Mouse (Mus musculus) mouse embryonic stem cell (cell line): ENCODE results near the gene Fgfr2.

Experiments used
- in situ Hi-C, 2 experiments: fragments of 300-500 bp; cut with MboI; formaldehyde crosslinking; loops; 1 replicate in 1 of 2; 3 replicates in 1 of 2; pipeline ENCODE4 v1.14.3; 2019 to 2020; ENCODE audit warnings: low sequenced_read_pairs in 2 of 2, low pct_unique_long_range_greater_than_20kb in 1 of 2, mixed read lengths in 1 of 2; ENCODE audit not compliant: unreplicated experiment in 1 of 2

Fgfr2 gene

DNA sequence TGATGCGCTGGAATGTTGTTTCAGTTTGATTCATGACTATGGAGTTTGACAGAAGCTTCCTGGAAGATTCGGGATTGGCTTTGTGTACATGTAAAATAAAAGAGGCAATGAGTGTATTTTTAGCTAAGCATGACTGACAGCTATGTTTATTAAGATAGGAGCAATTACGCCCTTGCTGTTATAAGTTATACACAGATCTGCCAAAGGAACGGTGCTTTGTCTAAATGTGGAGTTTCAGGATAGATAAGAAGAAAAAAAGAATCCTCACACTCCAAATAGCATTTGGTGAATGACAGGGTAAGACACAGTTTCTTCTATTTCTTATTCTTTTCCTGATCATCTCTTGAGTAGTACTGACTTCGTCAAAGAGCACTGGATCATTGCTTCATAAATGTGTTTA is 951.4 kb downstream of the Fgfr2 start:
- in situ Hi-C loops = no loop called here

DNA sequence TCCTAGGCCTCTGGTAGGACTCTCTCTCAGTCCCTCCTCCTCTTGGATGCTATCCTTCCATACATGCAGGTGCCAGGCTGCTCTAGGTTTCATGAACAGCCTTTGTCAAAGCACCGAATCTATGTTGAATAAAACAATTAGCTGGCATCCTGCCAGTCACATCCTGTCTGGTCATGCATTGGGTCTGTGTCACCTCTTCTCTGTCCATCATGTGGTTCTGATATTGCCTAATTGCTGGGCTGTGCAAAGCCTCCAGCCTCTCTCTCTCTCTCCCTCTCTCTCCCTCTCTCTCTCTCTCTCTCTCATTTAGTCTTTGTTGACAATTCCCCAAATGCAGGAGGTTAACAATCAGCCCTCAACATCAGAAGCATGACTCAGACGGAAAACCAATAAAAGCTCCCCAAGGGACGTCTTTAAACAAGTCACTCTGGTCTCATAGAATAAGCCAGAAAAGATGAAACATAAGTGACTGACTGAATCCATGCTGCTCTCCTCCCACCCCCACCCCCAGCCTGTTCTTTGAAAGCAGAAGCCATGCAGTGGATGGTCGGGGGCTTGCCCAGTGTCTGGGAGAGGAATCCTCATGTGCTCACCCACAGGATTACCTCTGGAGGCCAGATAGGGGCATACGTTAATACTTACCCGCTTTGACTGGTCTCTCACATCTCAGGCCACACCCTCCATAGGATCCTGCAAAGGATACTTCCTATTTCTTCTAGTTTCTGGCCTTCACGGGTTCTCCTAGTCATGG is 953.6 kb downstream of the Fgfr2 start:
- in situ Hi-C loops = no loop called here

DNA sequence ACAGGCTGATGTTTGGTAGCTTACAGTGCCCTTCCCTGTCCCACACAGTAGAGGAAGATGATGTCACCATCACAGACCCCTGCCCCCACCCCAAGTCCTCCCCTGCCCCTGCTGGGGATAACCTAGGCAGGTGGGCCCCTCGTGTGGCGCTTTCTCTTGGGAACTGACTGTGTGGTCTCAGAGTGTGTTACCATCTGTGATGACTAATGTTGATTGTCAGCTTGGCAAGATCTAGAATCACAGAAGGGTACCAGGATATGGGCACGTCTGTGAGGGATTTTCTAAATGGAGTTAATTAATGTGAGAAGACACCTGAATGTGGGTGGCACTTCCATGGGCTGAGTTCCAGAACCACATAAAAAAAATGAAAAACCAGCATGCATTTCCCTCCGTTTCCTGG is 955.9 kb downstream of the Fgfr2 start:
- in situ Hi-C loops = no loop called here

DNA sequence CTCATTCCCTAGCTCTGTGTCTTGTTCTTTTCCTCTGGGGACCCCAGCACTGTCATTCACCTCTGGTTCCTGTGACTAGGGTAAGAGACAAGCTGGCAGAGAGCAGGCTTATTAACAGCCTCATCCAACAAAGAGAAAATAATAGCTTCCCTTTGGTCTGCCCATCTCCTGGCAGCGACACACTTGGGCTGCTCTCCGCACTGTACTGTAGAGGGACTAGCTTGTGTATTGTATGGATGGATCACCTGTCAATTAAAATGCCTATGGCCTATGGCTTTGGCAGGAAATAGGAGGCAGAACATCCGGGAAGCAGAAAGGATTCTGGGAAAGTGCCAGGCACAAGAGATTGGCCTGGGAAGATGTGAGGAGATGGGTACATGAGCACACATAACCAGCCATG is 960.9 kb downstream of the Fgfr2 start:
- in situ Hi-C loops = no loop called here

GRCm38 (mm10) chr7:132158321-132159025 is 964.7 kb downstream of the Fgfr2 start:
- in situ Hi-C loops = no loop called here

DNA sequence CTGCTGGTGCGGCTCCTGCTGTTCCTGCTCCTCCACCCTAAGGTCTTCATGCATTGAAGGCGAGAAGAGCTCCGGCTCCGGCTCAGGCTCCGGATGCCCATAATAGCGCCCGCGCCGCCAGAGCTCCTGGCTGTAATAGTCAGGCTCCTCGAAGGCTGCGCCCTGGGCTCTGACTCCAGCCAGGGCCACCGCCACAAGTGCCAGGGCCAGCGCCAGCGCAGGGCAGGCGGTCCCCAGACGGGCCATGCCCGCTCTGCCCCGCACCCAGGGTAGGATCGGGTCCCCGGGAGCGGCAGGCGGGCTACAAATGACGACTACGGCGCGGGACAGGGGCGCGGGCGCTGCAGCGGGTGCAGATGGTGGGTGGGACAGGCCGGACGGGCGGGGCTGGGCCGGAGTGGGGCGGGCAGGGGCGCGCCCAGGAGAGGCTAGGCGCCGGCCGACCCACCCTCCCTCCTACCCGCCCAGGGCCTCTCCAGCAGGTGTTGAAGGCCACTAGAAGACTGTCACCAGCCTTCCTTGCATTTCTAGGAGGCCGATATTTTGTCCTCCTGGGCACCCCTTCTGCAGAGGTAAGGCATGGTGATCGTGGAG is 968.7 kb downstream of the Fgfr2 start, which contains the start of gene Cpxm2:
TSS of gene Cpxm2 (minus strand) at position 372 of the 594 bp plus-strand sequence.
- in situ Hi-C loops = no loop called here

DNA sequence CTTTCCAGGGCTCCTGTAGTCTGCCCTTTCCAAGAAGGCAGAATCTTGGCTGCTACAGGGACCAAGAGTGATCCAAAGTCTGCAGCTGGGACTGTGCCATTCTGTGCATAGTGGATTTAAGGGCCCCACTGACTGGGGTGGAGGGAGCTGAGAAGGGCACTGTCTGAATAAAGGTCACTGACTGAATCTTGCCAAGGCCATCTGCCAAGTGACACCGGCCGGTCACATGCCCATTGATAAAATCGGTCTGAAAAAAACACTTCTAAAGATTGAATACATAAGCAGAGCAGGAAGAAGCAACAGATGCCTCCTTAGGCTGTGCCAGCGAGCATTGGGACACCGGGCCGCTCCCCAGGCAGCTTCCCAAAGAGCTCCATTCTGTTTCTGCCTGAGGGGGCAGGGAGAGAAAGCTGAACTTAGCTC is 969.4 kb downstream of the Fgfr2 start:
- in situ Hi-C loops = no loop called here

DNA sequence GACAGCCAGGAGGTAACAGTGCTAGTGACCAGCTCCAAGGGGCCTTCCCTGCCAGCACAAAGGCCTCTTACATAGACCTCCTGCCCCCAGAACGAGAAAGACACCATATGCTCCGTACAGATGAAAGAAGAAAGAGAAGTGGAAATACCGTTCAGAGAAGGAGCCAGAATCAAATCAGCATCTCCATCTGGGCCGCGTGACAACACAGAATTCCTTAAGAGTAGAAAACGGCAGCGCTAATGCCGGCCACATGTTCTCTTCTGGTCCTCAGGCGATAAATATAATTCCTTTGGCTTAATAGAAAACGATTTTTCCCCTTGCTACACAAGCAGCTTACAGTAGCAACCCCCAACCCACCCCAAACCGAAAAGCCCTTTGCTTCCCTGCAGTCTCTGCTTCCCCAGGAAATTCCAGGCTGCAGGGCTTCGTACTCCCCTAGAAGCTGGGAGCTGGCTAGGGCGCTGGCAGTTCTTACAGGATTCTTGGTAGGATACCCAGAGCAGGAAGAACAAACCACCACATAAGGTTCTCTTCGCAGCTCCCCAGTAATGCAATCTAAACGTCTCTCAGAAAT is 977.8 kb downstream of the Fgfr2 start:
- in situ Hi-C loops = no loop called here

DNA sequence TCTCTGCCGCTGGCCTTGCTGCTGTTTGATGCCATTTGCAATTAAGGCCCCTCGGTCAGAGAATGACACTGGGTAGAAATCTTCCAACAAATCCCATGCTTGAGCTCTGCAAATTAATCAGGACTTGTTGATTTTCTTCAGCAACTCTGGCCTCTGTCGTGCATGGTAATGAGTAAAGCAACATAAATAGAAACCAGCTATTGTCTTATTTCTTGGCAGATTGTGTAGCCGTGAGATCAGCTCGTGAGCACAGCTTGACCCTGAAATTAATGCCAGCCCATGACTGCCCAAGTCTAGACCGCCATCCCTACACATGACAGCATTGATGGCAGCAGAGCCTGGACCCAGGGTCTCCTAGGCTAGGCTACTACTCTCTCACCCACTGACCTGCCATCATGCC is 994.5 kb downstream of the Fgfr2 start:
- in situ Hi-C loops = no loop called here

DNA sequence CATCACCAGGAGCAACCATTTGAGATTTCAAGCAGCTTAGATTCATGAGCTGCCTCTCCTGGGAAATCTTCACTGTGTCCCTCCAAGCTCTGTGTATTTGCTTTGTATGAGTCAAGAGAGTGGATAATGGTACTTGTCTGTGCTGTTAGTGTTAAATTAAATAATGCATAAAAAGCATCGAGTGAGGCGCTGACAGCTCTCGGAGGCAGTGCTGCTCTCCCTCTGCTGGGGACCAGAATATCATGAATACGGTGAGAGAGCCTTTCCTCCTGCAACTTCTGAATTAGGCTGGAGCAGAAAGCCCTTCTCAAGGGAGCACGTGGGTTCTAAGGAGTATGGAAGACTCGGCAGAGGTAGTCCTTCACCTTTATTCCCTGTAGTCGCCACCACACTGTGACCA is 998.2 kb downstream of the Fgfr2 start:
- in situ Hi-C loops = no loop called here

GRCm38 (mm10) chr7:132123211-132123610 is 999.9 kb downstream of the Fgfr2 start:
- in situ Hi-C loops = no loop called here

GRCm38 (mm10) chr7:132119817-132120216 is 1003.3 kb downstream of the Fgfr2 start:
- in situ Hi-C loops = no loop called here

- in situ Hi-C loops = no loop called here
Observed at GRCm38 (mm10) chr7:132111770-132112169, 1011.4 kb downstream of the Fgfr2 start.

- in situ Hi-C loops = no loop called here
Observed at GRCm38 (mm10) chr7:132110308-132110707, 1012.8 kb downstream of the Fgfr2 start.

DNA sequence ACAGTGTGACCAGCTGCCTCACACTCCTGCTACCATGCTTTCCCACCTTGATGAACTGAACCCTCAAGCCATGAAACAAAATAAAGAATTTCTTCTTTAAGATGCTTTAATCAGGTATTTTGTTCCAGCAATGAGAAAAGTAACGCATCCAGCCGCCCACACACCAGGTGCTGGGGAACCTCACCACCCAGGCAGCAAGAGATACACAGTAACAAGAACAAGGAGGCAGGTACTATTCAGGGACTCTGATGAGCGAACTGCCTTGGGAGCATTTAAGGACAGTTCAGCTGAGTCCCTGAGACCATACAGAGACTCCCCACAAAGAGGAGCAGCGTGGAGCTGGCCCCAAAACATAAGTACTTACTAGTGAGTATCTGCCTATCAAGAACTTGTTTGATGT is 1016.3 kb downstream of the Fgfr2 start:
- in situ Hi-C loops = no loop called here

GRCm38 (mm10) chr7:132105326-132105725 is 1017.8 kb downstream of the Fgfr2 start:
- in situ Hi-C loops = no loop called here

DNA sequence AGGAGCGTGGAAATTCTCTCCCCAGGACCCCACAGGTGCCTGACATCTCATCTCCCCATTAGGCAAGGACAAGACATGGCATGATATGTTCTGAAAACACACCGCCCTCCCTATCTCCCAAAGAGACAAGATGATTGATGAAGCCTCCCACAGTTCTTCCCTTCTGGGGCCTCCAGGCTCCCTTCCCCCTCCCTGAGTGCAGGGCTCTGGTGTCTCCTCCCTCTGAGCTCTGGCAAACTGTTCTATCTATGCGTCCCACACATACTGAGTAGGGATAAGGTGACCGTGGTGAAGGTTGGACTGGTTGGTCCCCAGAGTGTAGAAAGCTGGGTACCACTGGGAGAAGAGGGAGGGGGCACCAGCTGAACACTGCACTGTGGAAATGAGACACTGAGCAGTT is 1024.7 kb downstream of the Fgfr2 start:
- in situ Hi-C loops = no loop called here

- in situ Hi-C loops = no loop called here
Observed at GRCm38 (mm10) chr7:132094666-132095065, 1028.5 kb downstream of the Fgfr2 start.

DNA sequence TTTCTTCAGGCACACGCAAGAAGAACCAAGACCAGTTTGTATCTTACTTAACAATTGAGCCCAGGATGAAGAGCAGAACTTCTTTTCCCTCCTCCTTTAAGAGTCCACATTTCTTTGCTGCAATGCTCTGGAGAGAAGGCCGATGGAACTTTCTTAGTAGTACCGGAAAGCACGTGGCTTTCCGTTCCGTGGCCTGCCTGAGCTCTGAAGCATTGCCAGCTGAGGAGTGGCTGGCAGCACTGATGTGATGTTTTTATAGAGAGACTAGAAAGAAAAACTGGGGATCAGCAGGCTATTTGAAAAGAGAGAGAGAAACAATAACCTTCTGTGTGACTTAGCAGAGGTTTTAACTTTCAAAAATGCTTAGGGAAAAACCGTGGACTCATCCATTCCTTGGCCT is 1031.6 kb downstream of the Fgfr2 start:
- in situ Hi-C loops = no loop called here
